Mouse (Mus musculus) retina, postnatal 7 days (tissue): ENCODE measurements at regions not wholly inside any gene's neighbourhood (a gene's known extent, or its start where the extent isn't known, plus 50 kb on each side); places are given as distances from the start of the nearest gene placed in this dataset.

Experiments
- DNase-seq: peaks from one replicate; pipeline ENCODE4 v3.0.0-alpha.2; 2012; ENCODE audit warnings: low read depth, low spot score

DNA sequence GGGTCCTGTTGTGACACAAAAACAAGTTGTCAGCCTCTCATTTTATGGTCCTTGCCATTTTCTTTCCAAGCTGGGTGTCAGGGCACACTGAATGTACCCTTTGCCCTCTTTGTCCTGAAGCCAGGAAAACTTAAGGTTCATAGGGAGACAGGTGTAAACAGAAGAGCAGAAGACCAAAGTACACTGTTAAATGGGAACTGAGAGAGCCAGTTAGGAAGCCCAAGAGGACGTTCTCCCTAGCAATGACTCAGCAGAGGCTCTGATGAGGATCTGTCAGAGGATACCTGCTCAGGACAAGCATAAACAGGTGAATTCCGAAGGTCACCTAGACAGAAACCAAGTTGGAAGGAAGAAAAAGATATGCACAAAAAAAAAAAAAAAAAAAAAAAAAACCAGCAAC, 94.0 kb downstream of the Sp3 start:
- no peak for DNase-seq
